Mouse (Mus musculus): ENCODE results near the gene Gm20390. TPM values are rescaled to one million over a fixed set of nuclear protein-coding genes. Genes with fewer than 3 reads are reported as not detected.

Gm20390 gene
- total RNA-seq, 2 experiments from 2014 or later: 17.4 to 19.1 TPM

Other genes starting within 250 kb of the Gm20390 start
- gene Utp18, start 82.5 kb downstream of the Gm20390 start, total RNA-seq (2021): 1 to 10 TPM; 8.2 to 8.7 TPM
- gene Mbtd1, start 82.4 kb downstream of the Gm20390 start, total RNA-seq (2021): 10 to 100 TPM in 1 of 2 experiments, 1 to 10 TPM in 1; 9.0 to 10.4 TPM
- 100 to 1,000 TPM; 496 to 573 TPM for gene Nme2, start 12.0 kb downstream of the Gm20390 start, total RNA-seq (2021)
- gene Nme1, start 228 bp upstream of the Gm20390 start, total RNA-seq (2021): 10 to 100 TPM; 14.7 to 22.5 TPM
- 100 to 1,000 TPM; 132 to 134 TPM for gene Spag9, start 27.8 kb upstream of the Gm20390 start, total RNA-seq (2021)
- 100 to 1,000 TPM; 136 to 169 TPM for gene Tob1, start 243.2 kb upstream of the Gm20390 start, total RNA-seq (2021)

Data from gastrocnemius, postnatal 25 days (tissue).